Mouse (Mus musculus) midbrain, embryonic 12.5 days (tissue): ENCODE measurements around the gene Ptprf. TPM values are rescaled to one million over a fixed set of nuclear protein-coding genes. Genes with fewer than 3 reads are reported as not detected.

Source experiments
- ATAC-seq: fragments of 200-750 bp; cut with Nextera tagmentation; 2 replicates; pipeline ENCODE4 v1.8.0; 2017; ENCODE audit warnings: low read depth, moderate TSS enrichment, moderate library complexity; ENCODE audit not compliant: low FRiP score
- H3K27ac ChIP-seq: fragments of 300-500 bp; sonication (generic); replicated peaks from 2 replicates; pipeline ENCODE4 v1.5.1; 2016; ENCODE audit warnings: mild to moderate bottlenecking
- H3K27me3 ChIP-seq: fragments of 300-500 bp; sonication (generic); 2 replicates; pipeline ENCODE4 v1.6.1; 2016; ENCODE audit warnings: mild to moderate bottlenecking
- H3K36me3 ChIP-seq: fragments of 300-500 bp; sonication (generic); 2 replicates; pipeline ENCODE4 v1.6.1; 2016
- H3K4me1 ChIP-seq: fragments of 300-500 bp; sonication (generic); 2 replicates; pipeline ENCODE4 v1.6.1; 2016
- H3K4me2 ChIP-seq: fragments of 300-500 bp; sonication (generic); replicated peaks from 2 replicates; pipeline ENCODE4 v1.6.1; 2016; ENCODE audit warnings: mild to moderate bottlenecking, moderate library complexity
- H3K4me3 ChIP-seq: fragments of 300-500 bp; sonication (generic); 2 replicates; pipeline ENCODE4 v1.5.1; 2016; ENCODE audit warnings: mild to moderate bottlenecking
- H3K9ac ChIP-seq: fragments of 300-500 bp; sonication (generic); replicated peaks from 2 replicates; pipeline ENCODE4 v1.6.1; 2016; ENCODE audit warnings: mild to moderate bottlenecking, moderate library complexity
- H3K9me3 ChIP-seq: fragments of 300-500 bp; sonication (generic); 2 replicates; pipeline ENCODE4 v1.6.1; 2016; ENCODE audit warnings: mild to moderate bottlenecking
- WGBS: fragments of 180-500 bp; shearing (Covaris S2); methylation state at CpG from one replicate; pipeline ENCODE4 v1.1.7; 2016; 5-methylcytosine and 5-hydroxymethylcytosine counted together
- microRNA-seq: library from miRNA; unstranded; fragments of <30 nt; microRNA quantifications from one replicate; pipeline ENCODE4, GENCODE M21; 2017
- polyA plus RNA-seq: library from polyadenylated mRNA; unstranded; fragments of >200 nt; fragmentation: Nextera tagmentation; extraction: Ambion mirVana; gene quantifications from 2 replicates; pipeline ENCODE4 v1.2.1, GENCODE M21; 2016

Gene Ptprf
- polyA plus RNA-seq, 1 experiment from 2014 or later = 113 TPM

DNA sequence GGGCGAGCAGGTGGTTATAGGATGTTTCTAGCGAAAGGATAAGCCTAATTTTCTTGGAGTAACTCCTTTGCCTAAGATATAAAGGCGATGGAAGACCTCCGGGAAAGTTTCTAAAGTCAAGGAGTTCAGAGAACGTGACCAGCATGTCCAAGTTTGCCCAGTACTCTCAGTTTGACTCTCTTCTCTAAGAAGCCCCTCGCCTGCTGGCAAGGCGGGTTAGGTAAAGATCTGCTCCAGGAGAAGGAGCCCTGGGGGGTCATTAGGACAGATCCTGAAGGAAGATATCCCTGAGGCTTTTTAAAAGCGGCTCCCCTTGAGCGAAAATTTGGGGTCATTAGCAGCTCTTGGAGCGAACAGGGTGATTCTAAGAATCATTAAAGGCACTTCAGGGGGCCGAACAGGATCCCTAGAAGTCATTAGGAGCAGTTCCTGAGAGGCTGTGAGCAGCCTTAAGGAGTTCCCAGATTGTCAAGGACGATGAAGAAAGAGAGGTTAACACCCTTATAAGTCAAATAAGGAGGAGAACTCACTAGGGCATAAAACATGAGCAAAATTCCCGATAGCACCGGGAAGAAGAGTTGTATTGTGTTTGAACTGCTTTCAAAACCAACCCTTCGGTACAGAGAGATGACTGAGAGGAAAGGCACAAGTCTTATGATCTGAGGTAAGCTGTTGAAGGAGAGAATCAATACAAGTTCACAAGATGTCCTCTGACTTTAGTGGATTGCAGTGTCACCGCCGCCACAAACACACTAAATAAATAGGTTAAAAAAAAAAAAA, 110.7 kb downstream of the Ptprf start:
- Histone ChIP-seq H3K4me1 (peaks cover 11% of the 10 kb centered on the region), H3K4me3 (peak overlapping the region; percentile 80), H3K4me2 (peak overlapping the region; percentile 60), H3K9ac (peak overlapping the region; percentile 84), H3K9me3 (no peaks in the 10 kb centered on the region), H3K27ac (peak overlapping the region; percentile 98), H3K36me3 (peaks cover 19% of the 10 kb centered on the region), H3K27me3 (no peaks in the 10 kb centered on the region)
- peak; percentile 3; the same call in 1 of the 2 replicates for ATAC-seq
- WGBS = 14% methylated on average over 17 of the region's 17 CpGs

DNA sequence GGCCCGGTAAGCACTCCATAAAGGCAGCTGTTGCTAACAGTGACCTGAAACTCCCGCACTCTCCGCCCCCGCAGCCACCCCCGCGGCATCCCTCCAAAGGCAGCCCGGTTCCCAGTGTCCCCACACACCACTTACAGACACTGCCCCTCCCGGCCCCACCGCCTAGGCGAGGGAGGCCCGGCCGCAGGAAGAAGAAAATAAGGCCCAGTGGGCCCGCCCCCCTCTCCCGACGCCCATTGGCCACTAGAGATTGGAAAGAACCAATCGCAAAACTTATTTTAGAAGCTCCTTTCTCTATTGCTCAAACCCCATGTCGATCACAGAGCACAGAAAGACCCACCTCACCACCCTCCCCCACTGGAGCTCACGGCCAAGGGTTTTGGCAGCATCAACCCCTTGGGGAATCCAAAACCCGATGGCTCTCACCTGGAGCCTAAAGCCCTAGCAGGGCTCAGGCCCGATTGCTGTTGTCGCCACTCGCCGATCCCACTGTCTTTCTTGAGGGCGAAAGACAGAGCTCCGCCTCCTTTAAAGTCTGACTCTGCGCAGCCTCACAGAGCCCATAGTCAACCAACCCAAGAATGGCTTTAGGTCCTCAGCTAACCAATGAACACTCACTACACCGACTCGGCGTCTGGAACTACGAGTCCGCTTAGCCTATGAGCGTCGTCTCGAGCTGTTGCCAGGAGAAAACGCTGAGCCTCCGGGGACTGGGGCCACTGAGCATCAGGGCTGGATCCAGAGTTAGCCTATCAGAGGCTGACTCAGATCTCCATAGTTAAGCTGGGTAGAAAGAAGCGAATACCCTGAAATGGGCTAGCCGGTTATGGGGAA, 111.5 kb downstream of the Ptprf start, which contains the start of gene Kdm4a:
Gene Kdm4a, minus strand, starts transcription at position 577 of the 834 bp plus-strand sequence.
- ATAC-seq = peak; percentile 100
- Histone ChIP-seq H3K4me2 (peak within 1 kb of the TSS; percentile 60), H3K4me1 (peaks cover 11% of the 10 kb centered on the region), H3K36me3 (peaks cover 28% of the 10 kb centered on the region), H3K9ac (peak within 1 kb of the TSS; percentile 84), H3K4me3 (peak within 1 kb of the TSS; percentile 80), H3K9me3 (no peaks in the 10 kb centered on the region), H3K27ac (peak within 1 kb of the TSS; percentile 98), H3K27me3 (no peaks in the 10 kb centered on the region)
- WGBS = under 1% methylated on average over 37 of the region's 38 CpGs

DNA sequence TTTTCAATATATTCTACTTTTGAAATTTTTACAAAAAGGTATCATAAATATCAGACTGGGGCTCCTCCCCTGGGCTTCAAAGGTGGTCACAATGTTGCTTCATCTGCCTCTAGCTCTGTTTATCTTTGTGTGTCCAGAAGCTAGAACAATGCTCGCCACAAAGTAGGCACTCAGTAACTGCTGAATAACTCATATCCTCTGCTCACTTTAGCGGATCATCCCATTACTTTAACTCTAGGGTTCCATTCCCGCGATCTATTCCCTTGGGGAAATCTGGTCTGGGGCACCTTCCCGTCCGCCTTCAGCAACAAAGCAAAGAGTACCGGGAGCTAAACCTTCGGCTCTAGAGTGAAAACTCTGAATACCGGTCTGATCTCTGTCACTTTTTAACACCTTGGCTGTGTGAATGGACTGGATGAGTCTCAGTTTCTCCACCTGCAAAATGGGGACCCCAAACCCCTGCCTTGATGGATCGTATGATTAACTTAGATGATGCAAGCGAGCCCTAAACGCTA, 112.2 kb downstream of the Ptprf start:
- WGBS = 3% methylated on average over 12 of the region's 12 CpGs

DNA sequence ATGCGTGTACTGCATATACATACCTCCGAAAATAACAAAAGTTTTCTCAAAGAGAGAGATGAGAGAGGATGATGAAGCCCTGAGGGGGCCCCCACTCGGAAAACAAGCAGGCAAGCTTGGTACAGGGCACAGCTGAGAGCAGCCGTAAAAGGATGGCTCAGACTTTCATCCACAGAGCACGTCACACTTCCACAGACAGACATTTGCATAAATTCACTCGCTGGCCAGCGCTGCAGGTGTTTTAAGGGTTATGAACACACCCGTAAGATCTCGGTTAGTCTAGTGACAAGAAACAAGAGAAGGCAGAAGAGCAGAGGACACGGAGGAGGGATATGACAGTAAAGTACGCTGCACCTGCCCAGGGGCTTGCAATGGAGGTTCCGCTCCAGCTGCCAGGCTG, 118.7 kb downstream of the Ptprf start:
- ATAC-seq = no peak
- H3K27ac ChIP-seq = no peak overlapping the region
- H3K4me2 ChIP-seq = no peak overlapping the region
- H3K4me1 ChIP-seq = no peaks in the 10 kb centered on the region
- H3K36me3 ChIP-seq = peaks cover 96% of the 10 kb centered on the region
- no peaks in the 10 kb centered on the region for H3K27me3 ChIP-seq
- H3K4me3 ChIP-seq = no peak overlapping the region
- no peaks in the 10 kb centered on the region for H3K9me3 ChIP-seq
- WGBS = 94% methylated on average over 12 of the region's 12 CpGs
- no peak overlapping the region for H3K9ac ChIP-seq

More for the DNA sequence above, 112.2 kb downstream of the Ptprf start:
- no peaks in the 10 kb centered on the region for H3K9me3 ChIP-seq
- H3K4me1 ChIP-seq = peaks cover 11% of the 10 kb centered on the region
- H3K9ac ChIP-seq = peak overlapping the region; percentile 84
- peak overlapping the region; percentile 80 for H3K4me3 ChIP-seq
- no peaks in the 10 kb centered on the region for H3K27me3 ChIP-seq
- H3K36me3 ChIP-seq = peaks cover 34% of the 10 kb centered on the region
- H3K27ac ChIP-seq = peak overlapping the region; percentile 98
- H3K4me2 ChIP-seq = peak overlapping the region; percentile 60
- no peak for ATAC-seq

DNA sequence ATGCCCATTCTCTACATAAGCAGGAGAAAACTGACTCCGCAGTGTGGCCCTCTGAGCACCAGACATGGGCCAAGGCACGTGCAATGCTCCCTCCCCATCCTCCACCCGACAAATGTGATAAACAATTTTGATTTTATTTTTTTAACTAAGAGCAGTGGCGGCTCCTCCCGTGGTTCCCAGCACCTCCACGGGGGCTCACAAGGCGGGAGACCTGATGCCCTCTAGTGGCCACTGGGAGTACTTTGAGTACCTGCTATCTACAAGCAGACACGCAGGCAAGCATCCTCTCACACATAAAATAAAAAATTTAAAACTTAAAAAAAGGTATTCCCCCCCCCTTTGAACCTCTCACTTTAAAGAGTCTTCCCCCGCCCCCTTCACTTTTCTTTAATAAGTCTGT, 120.2 kb downstream of the Ptprf start:
- WGBS = 88% methylated on average over 9 of the region's 9 CpGs
- ATAC-seq = no peak
- no peak overlapping the region for H3K27ac ChIP-seq
- no peak overlapping the region for H3K4me3 ChIP-seq
- H3K9me3 ChIP-seq = no peaks in the 10 kb centered on the region
- no peaks in the 10 kb centered on the region for H3K27me3 ChIP-seq
- no peak overlapping the region for H3K4me2 ChIP-seq
- peaks cover 96% of the 10 kb centered on the region for H3K36me3 ChIP-seq
- H3K9ac ChIP-seq = no peak overlapping the region
- H3K4me1 ChIP-seq = no peaks in the 10 kb centered on the region

DNA sequence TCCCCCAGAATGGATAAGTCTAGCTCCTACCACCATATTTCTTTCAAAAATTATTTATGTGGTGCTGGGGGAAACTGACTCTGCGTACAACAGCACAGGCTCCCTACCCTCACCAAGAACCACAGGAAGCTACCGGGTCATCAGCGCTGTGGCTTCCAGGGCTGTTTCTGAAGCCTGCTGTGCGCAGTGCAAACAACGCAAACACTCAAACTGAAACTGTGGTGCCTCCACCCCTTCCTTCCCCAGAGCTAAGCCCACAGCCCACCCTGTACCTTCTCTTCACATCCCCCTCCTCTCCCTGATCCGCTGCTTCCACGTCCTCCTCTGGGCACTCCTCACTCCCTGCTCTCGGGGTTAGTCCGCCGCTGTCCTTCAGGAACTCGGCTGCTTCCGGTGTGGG, 129.1 kb downstream of the Ptprf start:
- Histone ChIP-seq H3K9me3 (no peaks in the 10 kb centered on the region), H3K4me2 (no peak overlapping the region), H3K27me3 (no peaks in the 10 kb centered on the region), H3K36me3 (peaks cover 98% of the 10 kb centered on the region), H3K9ac (no peak overlapping the region), H3K4me3 (no peak overlapping the region), H3K27ac (no peak overlapping the region), H3K4me1 (no peaks in the 10 kb centered on the region)
- 93% methylated on average over 12 of the region's 12 CpGs for WGBS
- ATAC-seq = no peak

Small RNAs within 50 kb of the gene (microRNA-seq; reads per million reads assigned to microRNA genes)
- 6.0 reads per million, percentile 21 among the genes with 10 or more reads in this experiment for gene Mir7226

Other genes starting within 250 kb of the Ptprf start
- gene St3gal3, start 156.5 kb downstream of the Ptprf start, polyA plus RNA-seq = 9.0 and 10.9 TPM in 2 replicates
- 57.0 and 57.2 TPM in 2 replicates for gene Kdm4a, start 111.4 kb downstream of the Ptprf start, polyA plus RNA-seq
- gene Szt2, start 117.9 kb upstream of the Ptprf start, polyA plus RNA-seq = 12.0 and 13.6 TPM in 2 replicates
- gene Med8, start 117.9 kb upstream of the Ptprf start, polyA plus RNA-seq = 144 and 147 TPM in 2 replicates
- gene Elovl1, start 136.7 kb upstream of the Ptprf start, polyA plus RNA-seq = 35.4 and 37.6 TPM in 2 replicates
- gene Cdc20, start 145.9 kb upstream of the Ptprf start, polyA plus RNA-seq = 233 and 235 TPM in 2 replicates
- gene Mpl, start 166.1 kb upstream of the Ptprf start, polyA plus RNA-seq = 0.54 and 0.77 TPM in 2 replicates
- 16.2 and 21.0 TPM in 2 replicates for gene Tie1, start 198.7 kb upstream of the Ptprf start, polyA plus RNA-seq
- gene 2610528J11Rik, start 235.6 kb upstream of the Ptprf start, polyA plus RNA-seq = 0.26 and 0.48 TPM in 2 replicates